Mouse (Mus musculus) brain, embryonic 14.5 days (tissue): Measurements from ENCODE around the gene Fhl2.

Experiments
- CTCF ChIP-seq: fragments of 200-500 bp; IDR thresholded peaks from 2 replicates; pipeline ENCODE4 v1.5.1; 2012; ENCODE audit warnings: inconsistent platforms, mild to moderate bottlenecking, moderate library complexity, borderline replicate concordance; ENCODE audit not compliant: insufficient read depth, insufficient read length; ENCODE audit errors: extremely low read depth
- POLR2A ChIP-seq: fragments of 200-500 bp; IDR thresholded peaks from 2 replicates; pipeline ENCODE4 v1.6.1; 2012; ENCODE audit warnings: mild to moderate bottlenecking, inconsistent platforms, borderline replicate concordance; ENCODE audit not compliant: poor library complexity, insufficient read depth, insufficient read length, severe bottlenecking; ENCODE audit errors: extremely low read depth

DNA sequence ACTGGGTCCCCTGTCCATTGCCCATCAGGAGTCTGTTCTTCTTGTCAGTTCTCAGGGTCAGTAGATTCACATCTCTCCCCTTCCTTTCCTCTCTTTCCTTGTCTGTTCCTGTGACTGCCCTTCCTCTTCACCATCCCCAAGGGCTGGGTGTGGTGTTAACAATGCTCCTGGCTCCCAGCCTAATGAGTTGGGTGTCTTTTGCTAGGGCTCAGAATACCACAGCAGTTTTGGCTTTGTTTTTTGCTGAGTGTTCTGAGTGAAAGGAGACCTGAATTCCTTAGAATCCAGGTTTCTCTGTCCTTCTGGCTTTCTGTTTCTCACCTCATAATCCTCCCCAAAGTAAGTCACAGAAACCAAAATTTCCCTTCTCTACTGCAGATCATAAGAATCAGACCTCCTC is 5.4 kb upstream of the Fhl2 start:
- no peak for TF ChIP-seq CTCF
- TF ChIP-seq POLR2A, result no peak
